Mouse (Mus musculus) heart, postnatal 25 days (tissue): ENCODE data around the gene Zfp637. TPM values are rescaled to one million over a fixed set of nuclear protein-coding genes. Genes with fewer than 3 reads are reported as not detected.
"Not testable (repeated sequence)": the region's sequence is repeated elsewhere in the genome, so short reads cannot be mapped to it uniquely, and the experiment has no call there.

ENCODE experiments used
- DNase-seq: peaks from one replicate; pipeline ENCODE4 v3.0.0; 2022; ENCODE audit warnings: low spot score
- intact Hi-C: fragments of 180-260 bp; cut with DNase I; formaldehyde crosslinking; loops from one replicate; pipeline ENCODE4 v1.15.1; 2025
- total RNA-seq, 2 experiments: library from RNA; stranded (reverse); gene quantifications; 2 replicates each; pipeline ENCODE4 v1.2.3; 2021

Gene Zfp637
- 10 to 100 TPM; 31.3 to 32.3 TPM for total RNA-seq

DNA sequence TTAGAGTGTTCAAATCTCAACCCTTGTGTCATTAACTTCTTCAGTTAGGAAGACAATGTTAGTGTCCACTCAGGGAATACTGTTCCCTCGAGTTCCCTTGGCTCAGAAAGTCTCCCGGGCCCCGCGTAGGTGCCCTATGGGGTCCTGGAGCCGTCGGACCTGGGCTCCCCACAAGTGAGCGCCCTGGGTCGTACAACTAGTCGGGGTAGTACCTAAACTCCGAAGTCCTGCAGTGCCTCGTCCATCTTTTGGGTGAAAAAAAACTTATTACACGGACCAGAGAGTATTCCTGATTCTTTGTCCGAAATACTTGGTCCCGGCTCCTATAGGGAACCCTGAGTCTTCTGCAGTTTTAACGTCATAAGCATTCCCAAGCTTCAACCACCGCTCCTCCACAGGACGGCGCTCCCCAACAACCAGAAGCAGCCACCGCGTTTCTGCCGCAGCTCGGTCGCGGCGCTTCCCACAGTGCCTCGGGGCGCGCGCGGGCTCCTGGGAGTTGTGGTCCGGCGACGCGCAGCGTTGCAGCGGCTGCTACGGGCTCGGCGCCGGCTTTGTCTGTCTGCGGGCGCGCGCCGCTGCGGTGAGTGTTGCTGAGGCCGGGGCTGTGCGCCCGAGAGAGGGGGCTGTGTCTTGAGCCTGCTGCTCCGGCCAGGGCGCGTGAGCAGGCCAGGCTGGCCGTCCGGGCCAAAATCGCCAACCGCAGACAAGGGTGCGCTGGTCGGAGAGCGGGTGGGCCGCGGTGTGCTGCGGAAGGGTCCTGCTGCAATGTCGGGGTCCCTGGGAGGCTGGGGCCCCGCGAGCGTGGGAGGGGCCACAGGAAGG is at the start of gene Zfp637:
TSS of gene Zfp637 (plus strand) at position 495 of the 825 bp plus-strand sequence.
- intact Hi-C loops: loop anchor here (5.0 kb wide), 1 partner anchor 81 kb away; no protein-coding TSS in a partner anchor

DNA sequence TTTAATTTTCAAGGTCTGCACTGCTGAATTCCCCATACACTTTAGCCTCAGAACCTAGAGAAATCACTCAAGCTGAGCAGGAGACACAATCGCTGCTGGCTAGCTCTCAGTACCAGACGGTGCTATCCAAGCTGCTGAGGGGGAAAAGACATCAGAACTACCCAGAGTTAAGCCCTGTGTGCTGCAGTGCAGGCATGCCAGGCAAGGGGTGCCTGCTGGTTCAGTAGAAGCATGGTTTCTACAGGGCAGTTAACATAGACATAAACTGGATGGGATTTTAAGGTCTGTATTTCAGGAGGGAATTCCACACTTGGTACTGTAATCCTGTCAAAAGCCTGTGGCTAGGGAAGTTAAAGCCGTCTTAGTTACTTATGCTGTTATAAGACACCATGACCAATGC is 45.7 kb upstream of the Zfp637 start:
- no peak for DNase-seq
- intact Hi-C loops: no loop called here

More for the DNA sequence above, at the start of gene Zfp637:
- peak; percentile 82 for DNase-seq

DNA sequence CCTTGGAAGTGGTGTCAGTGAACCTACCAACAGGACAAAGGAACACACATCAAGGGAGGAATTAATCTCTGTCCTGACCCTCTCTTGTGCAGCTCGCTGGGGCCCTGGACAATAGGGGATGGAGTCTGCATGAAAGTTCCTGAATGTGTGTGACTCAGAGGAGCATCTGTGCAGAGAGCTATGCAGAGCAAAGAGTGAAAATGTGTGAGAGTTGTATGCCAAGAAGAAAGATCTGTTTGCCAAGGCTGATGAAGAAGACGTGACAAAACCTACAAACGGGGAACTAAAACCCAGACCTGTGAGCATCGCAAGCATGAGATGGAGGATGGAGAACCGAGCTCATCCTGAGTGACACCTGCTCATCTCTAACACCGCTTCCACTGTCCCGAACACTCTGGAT is 40.2 kb upstream of the Zfp637 start:
- intact Hi-C loops: no loop called here
- DNase-seq: no peak

DNA sequence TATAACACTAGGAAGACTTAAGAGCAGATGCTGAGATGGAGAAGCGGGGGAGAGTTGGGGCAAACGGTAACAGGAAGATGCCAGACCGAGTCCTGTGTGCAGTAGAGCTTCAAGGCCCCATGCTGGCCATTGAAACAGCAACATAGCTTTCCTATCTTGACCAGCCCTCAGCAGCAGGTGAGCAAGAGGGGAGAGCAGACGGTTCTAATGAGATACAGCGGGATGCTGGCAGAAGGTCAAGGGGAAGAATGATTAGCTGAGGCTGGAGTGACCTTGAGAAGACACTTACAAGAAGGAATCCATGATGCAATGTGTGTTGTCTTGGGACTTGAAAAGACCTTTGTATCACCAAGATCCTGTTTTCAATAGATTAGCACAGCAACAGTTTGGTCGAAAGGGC is 39.2 kb upstream of the Zfp637 start:
- DNase-seq: no peak
- intact Hi-C loops: no loop called here

DNA sequence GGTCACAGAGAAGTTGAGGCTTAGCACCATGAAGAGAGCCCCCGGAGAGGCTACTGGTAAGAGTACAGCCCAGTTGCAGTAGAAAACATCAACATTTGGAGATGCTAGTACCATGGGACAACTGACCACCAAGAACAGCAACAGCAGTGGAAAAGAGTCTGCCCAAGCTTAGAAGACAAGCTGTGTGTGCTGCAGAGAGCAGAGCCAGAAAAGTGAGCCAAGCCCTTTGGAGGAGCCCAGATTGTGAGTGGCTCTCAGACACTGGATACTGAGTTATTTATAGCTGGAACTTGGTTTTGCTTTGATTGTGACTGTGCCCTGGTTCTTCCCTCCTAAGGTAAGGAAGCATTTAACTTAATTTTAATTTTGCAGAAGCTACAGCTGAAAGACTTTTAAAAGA is 33.2 kb upstream of the Zfp637 start:
- intact Hi-C loops: no loop called here
- DNase-seq: no peak

DNA sequence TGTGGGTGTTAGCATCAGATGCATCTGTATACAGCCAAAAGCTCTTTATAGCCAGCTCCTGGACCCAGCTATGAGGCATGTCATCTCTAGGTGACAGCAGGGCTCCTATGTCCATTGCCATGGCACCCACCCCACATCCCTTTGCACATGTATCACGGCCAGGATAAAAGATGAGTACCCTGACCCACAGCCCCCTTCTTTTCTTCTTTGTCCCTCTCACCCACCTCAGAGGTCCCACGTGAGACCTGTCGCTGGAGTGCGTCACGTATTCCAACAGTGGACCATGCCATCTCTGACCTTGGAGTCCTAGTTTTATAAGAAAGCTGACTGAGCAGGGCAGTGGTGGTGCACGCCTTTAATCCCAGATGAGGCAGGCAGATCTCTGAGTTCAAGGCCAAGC is 31.2 kb upstream of the Zfp637 start:
- intact Hi-C loops: no loop called here
- DNase-seq: no peak

DNA sequence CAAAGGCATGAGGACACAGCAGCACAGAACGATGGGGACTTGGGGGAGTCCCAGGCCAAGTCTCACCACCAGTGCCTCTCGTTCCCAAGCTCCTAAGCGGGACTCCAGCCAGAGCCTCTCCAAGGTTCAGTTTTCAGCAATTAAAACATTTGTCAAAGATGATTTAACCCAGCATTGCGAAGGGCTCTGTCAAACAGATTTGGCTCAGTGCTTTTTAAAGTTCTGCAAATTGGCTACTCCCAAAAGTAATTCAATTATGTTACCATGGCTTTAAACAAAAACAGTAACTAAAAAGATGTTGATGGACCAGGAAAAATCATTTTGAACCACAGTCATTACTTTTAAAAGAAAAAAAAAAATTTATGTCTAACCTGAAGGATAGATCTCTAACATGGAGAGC is 30.3 kb upstream of the Zfp637 start:
- intact Hi-C loops: no loop called here
- no peak for DNase-seq

DNA sequence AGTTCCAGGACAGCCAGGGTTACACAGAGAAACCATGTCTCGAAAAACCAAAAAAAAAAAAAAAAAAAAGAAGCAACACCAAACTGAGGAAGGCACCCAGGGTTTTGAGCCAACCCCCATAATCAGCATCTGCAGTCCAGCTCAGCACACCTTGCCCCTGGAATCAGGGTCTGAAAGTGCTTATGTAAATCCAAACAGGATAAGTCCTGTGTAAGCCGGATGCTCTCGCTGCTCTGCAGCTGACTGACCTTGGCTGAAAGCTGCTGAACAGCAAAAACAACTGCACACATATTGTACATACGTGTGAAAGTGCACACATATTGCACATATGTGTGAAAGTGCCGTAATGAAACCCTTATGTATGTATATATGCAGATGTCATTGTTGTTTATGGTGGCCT is 29.7 kb upstream of the Zfp637 start:
- DNase-seq: no peak
- intact Hi-C loops: no loop called here

DNA sequence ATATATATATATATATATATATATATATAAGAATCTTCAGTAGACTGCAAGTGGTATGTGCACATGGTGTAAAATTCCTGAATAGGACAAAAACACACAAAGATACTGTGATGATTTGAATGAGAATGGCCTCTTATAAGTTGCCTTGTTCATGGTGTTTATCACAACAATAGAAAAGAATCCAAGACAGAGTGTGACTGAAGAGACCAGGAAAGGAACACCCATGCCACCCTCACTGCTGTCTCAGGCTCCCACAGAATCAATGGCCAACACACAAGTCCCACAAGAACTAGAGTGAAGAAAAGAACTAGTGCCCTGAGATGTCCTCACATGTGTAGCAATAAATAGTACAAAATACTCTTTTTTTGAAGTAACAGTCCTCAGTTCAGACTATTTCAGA is 26.3 kb upstream of the Zfp637 start:
- intact Hi-C loops: no loop called here
- DNase-seq: no peak

DNA sequence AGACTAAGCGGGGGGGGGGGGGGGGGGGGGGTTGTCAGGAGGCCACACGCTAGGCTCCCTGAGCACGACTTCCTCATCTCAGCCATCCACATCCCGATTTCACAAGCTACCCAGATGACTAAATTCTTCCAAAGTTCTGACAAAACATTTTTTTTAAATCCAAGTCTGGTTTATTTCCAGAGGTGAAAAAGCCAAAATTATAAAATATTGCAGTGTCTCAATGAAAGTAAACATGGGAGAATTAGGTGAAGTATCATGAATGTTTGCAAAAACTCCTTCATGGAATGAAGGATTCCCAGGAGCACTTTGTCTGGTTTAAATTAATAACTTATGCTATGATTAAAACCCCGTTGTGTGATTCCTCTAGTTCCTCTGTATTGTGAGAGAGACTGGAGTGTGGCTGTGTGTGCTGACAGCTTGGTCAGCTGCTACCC is 23.9 kb upstream of the Zfp637 start:
- DNase-seq: no peak
- intact Hi-C loops: no loop called here

DNA sequence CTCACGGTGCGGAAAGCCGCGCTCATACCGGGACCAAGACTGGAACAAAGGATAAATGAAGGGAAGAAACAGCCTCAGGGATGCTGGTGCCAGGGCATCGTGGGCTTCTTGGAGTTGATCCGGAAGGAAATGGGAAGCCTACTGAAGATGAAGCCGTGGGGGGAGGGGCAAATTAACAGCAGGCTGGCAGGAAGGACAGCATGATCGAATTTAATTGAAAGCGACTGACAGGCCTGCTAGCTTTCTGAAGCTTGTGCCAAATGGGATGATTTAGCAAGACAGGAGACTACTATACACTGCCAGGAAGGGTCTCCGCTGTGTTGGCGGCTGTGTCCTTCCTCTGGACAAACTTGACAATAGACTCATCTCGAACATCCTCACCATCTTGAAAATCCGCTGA is 20.7 kb upstream of the Zfp637 start:
- no peak for DNase-seq
- intact Hi-C loops: loop anchor here (10.0 kb wide), 2 partner anchors 856 to 1166 kb away; partner anchors contain the start of gene Depp1

DNA sequence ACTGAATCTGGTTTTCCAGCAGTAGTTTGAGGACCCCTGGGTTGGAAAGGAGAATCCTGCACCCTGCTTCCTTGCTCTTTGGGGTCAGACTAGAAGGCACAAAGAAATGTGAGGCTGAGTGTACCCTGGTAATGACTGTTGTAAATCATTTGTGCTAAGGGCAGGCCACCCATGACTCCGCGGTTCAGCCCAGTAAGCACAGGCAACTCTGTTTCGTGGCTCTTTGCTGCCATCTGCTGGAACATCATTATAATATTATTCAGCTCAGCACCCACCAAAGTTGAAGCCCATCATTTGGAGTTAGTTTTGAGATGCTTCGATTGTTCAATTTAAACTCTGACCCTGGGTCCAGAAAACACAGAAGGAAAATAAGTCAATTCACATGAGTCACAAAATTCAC is 15.6 kb upstream of the Zfp637 start:
- intact Hi-C loops: loop anchor here (1.0 to 10.0 kb wide), 5 partner anchors 138 to 1171 kb away; partner anchors contain the start of gene Depp1
- DNase-seq: no peak

DNA sequence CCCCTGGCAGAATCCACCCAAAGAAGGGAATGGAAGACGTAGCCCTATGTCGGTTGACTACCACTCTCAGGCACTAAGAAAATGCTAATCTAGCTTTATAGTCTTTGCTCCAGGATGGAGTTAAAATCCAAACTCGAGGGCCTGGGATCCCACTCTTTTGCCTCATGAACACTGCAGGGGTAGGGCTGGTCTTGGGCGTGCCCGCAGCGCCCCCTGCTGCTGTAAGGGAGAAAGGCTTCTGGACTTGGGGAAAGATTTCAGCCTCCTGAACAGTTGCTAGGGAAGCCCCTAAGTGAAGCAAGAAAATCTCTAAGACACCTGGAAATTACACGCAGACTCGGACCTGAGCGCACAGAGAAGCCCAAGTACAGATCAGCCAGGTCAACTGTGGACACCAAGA is 12.7 kb upstream of the Zfp637 start:
- DNase-seq: no peak
- intact Hi-C loops: loop anchor here (1.0 to 10.0 kb wide), 4 partner anchors 70 to 1173 kb away; partner anchors contain the start of gene Depp1

DNA sequence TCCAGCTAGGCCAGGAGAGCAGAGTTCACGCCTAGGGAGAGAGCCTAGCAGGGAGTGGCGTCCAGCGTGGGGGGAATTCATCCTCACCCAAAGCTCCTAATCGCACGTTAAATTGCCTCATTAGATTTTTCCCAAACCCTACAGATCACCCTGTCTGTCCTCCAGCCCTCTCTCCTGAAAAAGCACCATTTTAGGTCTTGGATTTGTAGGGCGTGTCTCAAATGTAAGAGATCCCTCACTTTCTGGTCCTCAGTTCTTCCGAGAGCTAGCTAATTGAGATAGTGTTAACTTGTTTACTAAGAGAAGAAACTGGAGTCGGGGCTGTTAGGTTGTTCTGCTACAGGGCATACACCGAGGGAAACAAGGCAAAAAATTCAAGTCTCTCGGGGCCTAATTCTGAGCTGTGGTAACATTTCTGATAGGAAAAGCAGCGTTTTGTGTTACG is 553 bp downstream of the Zfp637 start:
- intact Hi-C loops: loop anchor here (5.0 kb wide), 1 partner anchor 81 kb away; no protein-coding TSS in a partner anchor
- no peak for DNase-seq

DNA sequence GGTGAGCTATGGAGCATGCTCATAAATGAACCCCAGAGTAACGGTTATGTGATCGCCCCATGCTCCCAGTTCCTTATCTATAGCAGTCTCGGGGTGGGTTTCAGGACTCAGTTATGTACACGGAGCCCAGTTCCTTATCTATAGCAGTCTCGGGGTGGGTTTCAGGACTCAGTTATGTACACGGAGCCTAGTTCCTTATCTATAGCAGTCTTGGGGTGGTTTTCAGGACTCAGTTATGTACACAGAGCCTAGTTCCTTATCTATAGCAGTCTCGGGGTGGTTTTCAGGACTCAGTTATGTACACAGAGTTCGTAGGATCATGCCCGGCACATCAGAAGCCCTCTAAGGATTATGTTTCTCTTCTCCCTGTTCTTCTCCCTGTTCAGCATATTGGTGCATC is 3.6 kb downstream of the Zfp637 start:
- intact Hi-C loops: loop anchor here (5.0 kb wide), 1 partner anchor 78 kb away; no protein-coding TSS in a partner anchor

DNA sequence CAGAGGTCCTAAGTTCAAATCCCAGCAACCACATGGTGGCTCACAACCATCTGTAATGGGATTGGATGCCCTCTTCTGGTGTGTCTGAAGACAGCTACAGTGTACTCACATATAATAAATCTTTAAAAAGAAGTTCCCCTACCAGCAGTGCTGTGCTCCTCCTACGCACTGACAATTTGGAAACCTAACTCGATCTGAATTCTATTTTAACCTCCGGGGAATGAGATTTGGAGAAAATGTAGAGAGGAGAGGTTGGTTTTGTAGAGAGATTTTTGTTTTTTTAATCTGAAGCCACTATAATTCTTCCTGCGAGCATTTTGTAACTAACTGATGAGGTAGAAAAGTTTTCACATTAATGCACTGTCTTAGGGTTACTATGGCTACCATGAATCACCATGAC is 5.7 kb downstream of the Zfp637 start:
- DNase-seq, intact Hi-C loops: not testable (repeated sequence)

More for the DNA sequence above, 3.6 kb downstream of the Zfp637 start:
- DNase-seq: no peak

DNA sequence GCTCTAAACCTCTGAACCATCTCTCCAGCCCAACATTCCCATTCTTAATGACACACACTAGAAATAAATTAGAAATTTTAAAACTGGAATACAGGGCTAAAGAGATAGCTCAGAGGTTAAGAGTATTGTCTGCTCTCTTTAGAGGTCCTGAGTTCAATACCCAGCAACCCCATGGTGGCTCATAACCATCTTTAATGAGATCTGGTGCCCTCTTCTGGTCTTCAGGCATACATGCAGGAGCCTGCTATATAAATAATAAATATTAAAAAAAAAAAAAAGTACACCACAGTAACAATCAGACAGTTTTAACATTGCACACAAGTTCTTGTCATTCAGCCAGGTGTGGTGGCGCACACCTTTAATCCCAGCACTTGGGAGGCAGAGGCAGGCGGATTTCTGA is 6.8 kb downstream of the Zfp637 start:
- DNase-seq: no peak

DNA sequence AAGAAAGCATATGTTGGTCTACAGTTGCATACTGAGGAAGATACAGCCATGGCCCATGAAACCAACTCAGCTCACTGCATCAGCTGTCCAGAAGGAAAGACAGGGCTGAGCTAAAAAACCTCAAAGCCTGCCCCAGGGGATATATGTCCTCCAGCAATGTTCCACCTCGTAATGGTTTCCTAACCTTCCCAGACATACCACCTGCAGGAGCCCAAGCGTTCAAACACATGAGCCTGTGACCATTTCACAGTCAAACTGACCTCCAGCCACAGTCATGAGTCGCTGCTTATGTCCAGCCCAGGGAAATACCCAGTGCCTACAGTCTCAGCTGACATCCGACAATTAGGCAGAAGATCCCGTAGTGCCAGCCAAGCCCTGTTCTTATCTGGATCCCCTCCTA is 7.6 kb downstream of the Zfp637 start:
- intact Hi-C loops: no loop called here

More for the DNA sequence above, 6.8 kb downstream of the Zfp637 start:
- intact Hi-C loops: no loop called here

DNA sequence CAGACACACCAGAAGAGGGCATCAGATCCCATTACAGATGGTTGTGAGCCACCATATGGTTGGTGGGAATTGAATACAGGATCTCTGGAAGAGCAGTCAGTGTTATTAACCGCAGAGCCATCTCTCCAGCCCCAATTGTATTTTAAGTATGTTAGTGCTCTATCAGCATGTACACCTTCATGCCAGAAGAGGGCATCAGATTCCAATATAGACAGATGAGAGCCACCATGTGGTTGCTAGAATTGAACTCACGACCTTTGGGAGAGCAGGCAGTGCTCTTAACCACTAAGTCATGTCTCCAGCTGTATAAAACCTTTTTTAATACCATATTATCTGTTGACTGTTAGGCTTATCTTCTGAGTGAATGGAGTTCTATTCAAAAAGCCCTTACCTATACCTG is 10.8 kb downstream of the Zfp637 start:
- no peak for DNase-seq
- intact Hi-C loops: no loop called here

More for the DNA sequence above, 7.6 kb downstream of the Zfp637 start:
- DNase-seq: no peak

DNA sequence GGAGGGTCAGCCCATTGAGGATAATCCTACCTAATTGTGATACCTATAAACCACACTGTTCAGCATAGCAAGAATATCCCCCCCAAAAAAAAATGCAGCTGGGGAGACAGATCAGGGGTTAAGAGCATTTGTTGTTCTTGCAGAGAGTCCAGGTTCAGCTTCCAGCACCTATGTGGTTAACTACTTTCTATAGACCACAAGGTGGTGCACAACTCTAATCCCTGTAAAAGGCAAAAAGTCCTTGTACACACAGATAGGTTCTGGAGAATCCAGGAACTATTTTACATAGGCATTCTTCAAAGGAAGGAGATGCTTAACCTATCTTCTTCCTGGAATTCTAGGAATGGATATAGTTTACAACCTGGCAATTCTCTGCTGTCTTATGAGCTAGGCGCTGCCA is 17.0 kb downstream of the Zfp637 start:
- no peak for DNase-seq
- intact Hi-C loops: no loop called here

DNA sequence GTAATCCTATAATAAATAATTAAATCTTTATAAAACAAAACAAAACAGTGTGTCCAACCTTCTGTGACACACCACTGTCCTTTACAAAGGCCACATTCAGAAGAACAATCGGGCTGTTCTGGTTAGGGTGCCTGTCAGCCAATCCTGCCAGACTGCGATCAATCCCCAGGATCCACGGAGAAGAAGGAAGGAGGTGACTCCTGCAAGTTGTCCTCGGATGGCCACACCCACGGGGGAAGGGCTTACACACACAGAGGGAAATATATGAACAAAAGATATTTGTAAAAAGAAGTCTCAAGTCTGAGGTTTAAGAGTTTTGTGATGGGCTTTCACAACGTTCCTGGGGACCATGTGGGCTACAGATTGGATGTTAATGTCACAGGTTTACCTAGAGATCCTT is 20.9 kb downstream of the Zfp637 start, which contains the start of gene Zfp239:
TSS of gene Zfp239 (plus strand) at position 253 of the 400 bp plus-strand sequence.
- intact Hi-C loops: no loop called here
- DNase-seq: no peak
